Mouse (Mus musculus) hindbrain, embryonic 10.5 days (tissue): Measurements from ENCODE around the gene Zfp281. TPM values are rescaled to one million over a fixed set of nuclear protein-coding genes. Genes with fewer than 3 reads are reported as not detected.

ENCODE experiments used
- DNase-seq: peaks from one replicate; pipeline ENCODE4 v3.0.0-alpha.2; 2017; ENCODE audit warnings: low spot score
- H3K27ac ChIP-seq: fragments of 300-500 bp; sonication (generic); 2 replicates; pipeline ENCODE4 v1.5.1; 2016; ENCODE audit warnings: mild to moderate bottlenecking, moderate library complexity
- H3K27me3 ChIP-seq: fragments of 300-500 bp; sonication (generic); 2 replicates; pipeline ENCODE4 v1.6.1; 2016; ENCODE audit warnings: mild to moderate bottlenecking; ENCODE audit not compliant: poor library complexity, insufficient read depth, severe bottlenecking
- H3K36me3 ChIP-seq: fragments of 300-500 bp; sonication (generic); 2 replicates; pipeline ENCODE4 v1.6.1; 2016; ENCODE audit warnings: mild to moderate bottlenecking, moderate library complexity
- H3K4me1 ChIP-seq: fragments of 300-500 bp; sonication (generic); replicated peaks from 2 replicates; pipeline ENCODE4 v1.6.1; 2016; ENCODE audit warnings: mild to moderate bottlenecking
- H3K4me3 ChIP-seq: fragments of 300-500 bp; sonication (generic); 2 replicates; pipeline ENCODE4 v1.5.1; 2016; ENCODE audit warnings: mild to moderate bottlenecking, moderate library complexity
- H3K9me3 ChIP-seq: fragments of 300-500 bp; sonication (generic); 2 replicates; pipeline ENCODE4 v1.6.1; 2016; ENCODE audit warnings: mild to moderate bottlenecking, moderate library complexity
- WGBS: fragments of 180-500 bp; shearing (Covaris S2); methylation state at CpG from one replicate; pipeline ENCODE4 v1.1.7; 2016; 5-methylcytosine and 5-hydroxymethylcytosine counted together
- polyA plus RNA-seq: library from polyadenylated mRNA; unstranded; fragments of >200 nt; fragmentation: Nextera tagmentation; extraction: Ambion mirVana; gene quantifications from 2 replicates; pipeline ENCODE4 v1.2.1, GENCODE M21; 2016

Gene Zfp281
- polyA plus RNA-seq, 1 experiment from 2014 or later = 22.9 TPM

- no peak overlapping the region for H3K4me3 ChIP-seq
- H3K4me1 ChIP-seq = no peaks in the 10 kb centered on the region; the same call in 1 of the 2 replicates
- H3K27me3 ChIP-seq = no peaks in the 10 kb centered on the region
- no peaks in the 10 kb centered on the region for H3K9me3 ChIP-seq
- 90% methylated on average over 8 of the region's 8 CpGs for WGBS
- no peak overlapping the region for H3K27ac ChIP-seq
- H3K36me3 ChIP-seq = no peaks in the 10 kb centered on the region
- DNase-seq = no peak
Measured at GRCm38 (mm10) chr1:136645849-136646625, 21.3 kb downstream of the Zfp281 start.

GRCm38 (mm10) chr1:136652066-136652465, 27.4 kb downstream of the Zfp281 start:
- Histone ChIP-seq H3K27ac (no peak overlapping the region), H3K36me3 (no peaks in the 10 kb centered on the region), H3K4me1 (peaks cover 4% of the 10 kb centered on the region; the same call in 1 of the 2 replicates), H3K27me3 (no peaks in the 10 kb centered on the region), H3K9me3 (no peaks in the 10 kb centered on the region), H3K4me3 (no peak overlapping the region)
- 86% methylated on average over 3 of the region's 3 CpGs for WGBS
- DNase-seq = no peak

GRCm38 (mm10) chr1:136653526-136653925, 28.8 kb downstream of the Zfp281 start:
- WGBS = 83% methylated on average over 8 of the region's 8 CpGs
- H3K9me3 ChIP-seq = no peaks in the 10 kb centered on the region
- H3K27me3 ChIP-seq = no peaks in the 10 kb centered on the region
- no peak overlapping the region for H3K4me3 ChIP-seq
- H3K36me3 ChIP-seq = no peaks in the 10 kb centered on the region
- H3K27ac ChIP-seq = no peak overlapping the region
- DNase-seq = no peak
- H3K4me1 ChIP-seq = peaks cover 4% of the 10 kb centered on the region; the same call in 1 of the 2 replicates

GRCm38 (mm10) chr1:136654385-136654784, 29.7 kb downstream of the Zfp281 start:
- Histone ChIP-seq H3K27me3 (no peaks in the 10 kb centered on the region), H3K4me3 (no peak overlapping the region), H3K9me3 (no peaks in the 10 kb centered on the region), H3K27ac (no peak overlapping the region), H3K36me3 (no peaks in the 10 kb centered on the region), H3K4me1 (peaks cover 4% of the 10 kb centered on the region; the same call in 1 of the 2 replicates)
- 76% methylated on average over 11 of the region's 11 CpGs for WGBS
- no peak for DNase-seq

GRCm38 (mm10) chr1:136656619-136657018, 31.9 kb downstream of the Zfp281 start:
- Histone ChIP-seq H3K9me3 (no peaks in the 10 kb centered on the region), H3K36me3 (no peaks in the 10 kb centered on the region), H3K4me3 (no peak overlapping the region), H3K4me1 (peaks cover 24% of the 10 kb centered on the region), H3K27me3 (no peaks in the 10 kb centered on the region), H3K27ac (no peak overlapping the region)
- no peak for DNase-seq
- 89% methylated on average over 7 of the region's 7 CpGs for WGBS

- Histone ChIP-seq H3K36me3 (no peaks in the 10 kb centered on the region), H3K27ac (no peak overlapping the region), H3K4me1 (peaks cover 36% of the 10 kb centered on the region), H3K27me3 (no peaks in the 10 kb centered on the region), H3K9me3 (no peaks in the 10 kb centered on the region), H3K4me3 (no peak overlapping the region)
- 92% methylated on average over 13 of the region's 13 CpGs for WGBS
- DNase-seq = no peak
Measured at GRCm38 (mm10) chr1:136658456-136659227, 33.9 kb downstream of the Zfp281 start.

- no peaks in the 10 kb centered on the region for H3K27me3 ChIP-seq
- 86% methylated on average over 9 of the region's 9 CpGs for WGBS
- no peak overlapping the region for H3K4me3 ChIP-seq
- no peaks in the 10 kb centered on the region for H3K36me3 ChIP-seq
- no peak for DNase-seq
- H3K4me1 ChIP-seq = peaks cover 34% of the 10 kb centered on the region
- H3K9me3 ChIP-seq = no peaks in the 10 kb centered on the region
- no peak overlapping the region for H3K27ac ChIP-seq
Measured at GRCm38 (mm10) chr1:136659337-136659736, 34.6 kb downstream of the Zfp281 start.

GRCm38 (mm10) chr1:136659917-136660316, 35.2 kb downstream of the Zfp281 start:
- no peaks in the 10 kb centered on the region for H3K36me3 ChIP-seq
- no peaks in the 10 kb centered on the region for H3K9me3 ChIP-seq
- H3K27ac ChIP-seq = 0 out of 2 replicates have a peak overlapping the region, but pooled peaks have one; percentile 45
- H3K4me1 ChIP-seq = peaks cover 34% of the 10 kb centered on the region
- H3K27me3 ChIP-seq = no peaks in the 10 kb centered on the region
- no peak overlapping the region for H3K4me3 ChIP-seq
- no peak for DNase-seq
- WGBS = 67% methylated on average over 9 of the region's 9 CpGs

GRCm38 (mm10) chr1:136661511-136661910, 36.8 kb downstream of the Zfp281 start:
- WGBS = 18% methylated on average over 9 of the region's 9 CpGs
- Histone ChIP-seq H3K36me3 (no peaks in the 10 kb centered on the region), H3K27me3 (no peaks in the 10 kb centered on the region), H3K27ac (peak overlapping the region; percentile 76), H3K9me3 (no peaks in the 10 kb centered on the region), H3K4me3 (no peak overlapping the region), H3K4me1 (peaks cover 34% of the 10 kb centered on the region)
- DNase-seq = peak; percentile 22

- Histone ChIP-seq H3K27me3 (no peaks in the 10 kb centered on the region), H3K4me1 (peaks cover 34% of the 10 kb centered on the region), H3K4me3 (no peak overlapping the region), H3K36me3 (no peaks in the 10 kb centered on the region), H3K27ac (peak overlapping the region; percentile 76; the same call in 1 of the 2 replicates), H3K9me3 (no peaks in the 10 kb centered on the region)
- WGBS = 26% methylated on average over 10 of the region's 10 CpGs
- peak; percentile 15 for DNase-seq
Measured at GRCm38 (mm10) chr1:136661939-136662563, 37.4 kb downstream of the Zfp281 start.

GRCm38 (mm10) chr1:136664921-136665582, 40.4 kb downstream of the Zfp281 start:
- H3K36me3 ChIP-seq = no peaks in the 10 kb centered on the region
- no peak overlapping the region for H3K4me3 ChIP-seq
- no peak for DNase-seq
- no peak overlapping the region for H3K27ac ChIP-seq
- H3K9me3 ChIP-seq = no peaks in the 10 kb centered on the region
- H3K4me1 ChIP-seq = peaks cover 30% of the 10 kb centered on the region
- WGBS = 58% methylated on average over 6 of the region's 6 CpGs
- H3K27me3 ChIP-seq = no peaks in the 10 kb centered on the region

- H3K4me1 ChIP-seq = peaks cover 22% of the 10 kb centered on the region
- 0 out of 2 replicates have a peak, but pooled peaks cover 5% of the 10 kb centered on the region for H3K27me3 ChIP-seq
- H3K4me3 ChIP-seq = no peak overlapping the region
- no peak overlapping the region for H3K27ac ChIP-seq
- H3K36me3 ChIP-seq = no peaks in the 10 kb centered on the region
- H3K9me3 ChIP-seq = no peaks in the 10 kb centered on the region
- no peak for DNase-seq
- 80% methylated on average over 2 of the region's 2 CpGs for WGBS
Measured at GRCm38 (mm10) chr1:136666513-136666912, 41.8 kb downstream of the Zfp281 start.
